Mouse (Mus musculus): Measurements from ENCODE around the gene Gm19345.

Gene Gm19345

DNA sequence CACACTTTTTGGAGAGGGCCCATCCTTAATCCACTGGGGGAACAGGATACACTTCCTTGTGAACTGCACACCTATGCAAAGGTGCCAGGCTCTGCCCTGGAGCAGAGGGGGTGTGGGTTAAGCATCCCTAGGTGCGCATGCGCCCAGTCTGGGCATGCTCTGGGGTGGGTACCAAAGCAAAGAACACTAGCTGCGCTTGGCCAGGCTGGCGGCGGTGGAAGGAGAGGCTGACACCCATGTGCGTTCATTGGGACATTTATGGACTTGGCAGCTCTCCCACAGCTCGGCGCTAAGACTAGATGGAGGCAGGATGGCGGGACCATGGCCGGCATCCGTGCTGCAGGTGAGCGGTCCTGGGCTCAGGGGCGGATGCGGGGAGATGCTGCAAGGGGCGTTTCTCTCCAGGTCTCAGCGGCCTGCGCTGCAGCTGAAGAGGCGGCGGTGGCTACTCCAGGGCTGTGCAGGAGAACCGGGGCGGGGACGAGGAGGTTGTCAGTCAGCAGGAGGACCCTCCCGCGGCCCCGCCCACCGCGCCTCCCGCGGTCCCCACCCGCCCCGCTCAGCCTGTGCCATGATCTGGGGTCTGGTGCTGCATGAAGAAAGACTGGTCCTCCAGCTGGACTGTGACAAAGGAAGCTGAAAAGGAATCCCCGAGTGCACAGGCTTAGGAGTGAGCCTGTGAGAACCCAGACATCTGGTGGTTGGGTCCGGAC, at the start of gene Gm19345:
TSS of gene Gm19345 (plus strand) at position 146 of the 713 bp plus-strand sequence.
- DNase-seq (ENCODE audit: low read depth, low spot score): no peak

DNA sequence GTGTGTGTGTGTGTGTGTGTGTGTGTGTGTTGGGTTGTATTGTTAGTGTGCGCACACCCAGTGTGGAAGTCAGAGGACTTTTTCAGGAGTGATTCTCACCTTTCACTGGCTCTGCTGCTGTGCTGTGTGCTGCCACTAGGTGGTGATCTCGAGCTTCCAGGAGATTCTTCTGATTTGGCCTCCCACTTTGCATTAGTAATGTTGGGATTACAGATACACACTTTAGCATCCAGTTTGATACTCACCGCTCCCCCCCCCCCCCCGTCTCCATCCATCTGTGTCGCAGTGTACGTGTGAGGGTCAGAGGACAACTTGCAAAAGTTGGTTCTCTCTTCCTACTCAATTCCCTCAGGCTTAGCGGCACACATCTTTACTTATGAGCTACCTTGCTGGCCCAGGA, 48.8 kb upstream of the Gm19345 start:
- peak; percentile 71 for DNase-seq (ENCODE audit: low read depth, low spot score)

DNA sequence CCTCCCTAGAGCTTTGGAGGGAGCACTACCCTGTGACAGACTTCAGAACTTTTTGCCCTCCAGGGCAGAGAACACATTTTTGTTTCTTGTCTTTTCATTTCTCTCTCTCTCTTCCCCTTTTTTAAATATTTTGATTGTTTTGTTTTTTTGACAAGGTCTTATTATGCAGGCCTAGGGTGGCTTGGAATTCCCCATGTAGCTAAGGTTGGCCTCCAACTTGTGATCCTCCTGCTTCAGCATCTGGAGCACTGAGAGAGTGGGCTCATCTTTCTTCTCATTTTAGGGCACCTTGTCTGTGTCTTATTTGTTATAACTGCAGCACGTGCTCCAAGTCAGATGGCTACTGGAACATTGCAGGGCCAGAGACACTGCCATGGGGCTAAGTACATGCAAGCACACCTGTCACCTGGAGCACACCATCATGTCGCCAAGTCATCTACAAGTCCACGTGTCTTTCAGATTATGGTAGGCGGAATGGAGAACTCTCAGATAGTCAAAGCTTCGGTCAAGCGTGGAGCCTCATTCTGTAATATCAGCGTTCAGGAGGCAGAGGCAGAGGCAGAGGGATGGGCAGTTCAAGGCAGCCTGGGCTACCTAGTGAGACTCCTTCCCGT, 45.3 kb upstream of the Gm19345 start:
- DNase-seq (ENCODE audit: low read depth, low spot score): no peak

DNA sequence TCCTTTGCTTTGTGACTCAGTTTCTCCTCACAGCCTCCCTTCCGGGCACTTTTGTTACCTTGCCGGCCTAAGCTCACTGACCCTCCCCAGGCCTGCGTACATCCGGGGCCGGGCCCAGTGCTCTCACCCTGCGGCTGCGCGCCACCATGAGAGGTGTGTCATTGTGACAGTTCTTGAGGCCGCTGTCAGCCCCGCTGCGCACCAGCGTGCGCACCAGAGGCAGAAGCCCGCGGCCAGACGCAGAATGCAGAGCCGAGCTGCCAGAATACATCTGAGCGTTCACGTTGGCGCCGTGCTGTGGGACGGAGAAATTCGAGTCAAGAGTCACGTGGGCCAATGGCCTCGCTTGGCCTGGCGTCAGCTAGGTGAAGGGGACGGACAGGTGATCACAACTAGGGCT, 42.4 kb upstream of the Gm19345 start:
- no peak for DNase-seq (ENCODE audit: low read depth, low spot score)

DNA sequence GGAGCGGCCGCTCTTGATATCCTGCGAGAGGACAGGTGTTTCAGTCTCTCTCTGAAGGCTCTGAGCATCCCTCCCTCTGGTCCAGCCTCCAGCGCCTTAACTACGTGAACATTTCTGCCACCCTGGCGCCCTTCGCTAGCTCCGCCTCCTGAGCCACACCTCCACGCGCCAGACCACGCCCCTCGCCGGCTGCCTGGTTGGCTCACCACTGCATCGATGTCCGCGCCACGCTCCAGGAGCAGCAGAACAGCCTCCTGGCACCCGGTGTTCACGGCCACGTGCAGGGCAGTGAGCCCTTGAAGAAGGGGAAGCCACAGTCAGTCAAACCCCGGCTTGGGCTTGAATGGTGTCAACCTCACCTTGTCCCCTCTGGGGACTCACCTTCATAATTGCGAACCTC, 40.7 kb upstream of the Gm19345 start:
- no peak for DNase-seq (ENCODE audit: low read depth, low spot score)

DNA sequence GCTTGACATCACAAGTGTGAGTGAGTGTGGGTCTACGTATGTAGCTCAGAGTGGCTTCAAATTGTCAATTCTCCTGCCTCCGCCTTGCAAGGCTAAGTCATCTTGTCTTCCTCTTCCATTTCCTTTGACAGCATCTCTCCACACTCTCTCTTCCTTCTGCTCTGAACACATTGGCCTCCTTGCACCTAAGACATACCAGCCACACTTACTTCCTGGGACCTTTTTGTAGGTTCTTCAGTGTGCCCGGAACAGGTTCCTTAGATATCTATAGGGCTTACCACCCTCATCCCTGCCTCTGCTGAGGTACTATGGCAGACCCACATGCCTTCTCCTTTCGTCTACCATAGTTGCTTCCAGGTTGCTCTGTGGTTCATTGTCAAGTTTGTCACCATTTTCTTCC, 38.6 kb upstream of the Gm19345 start:
- no peak for DNase-seq (ENCODE audit: low read depth, low spot score)

DNA sequence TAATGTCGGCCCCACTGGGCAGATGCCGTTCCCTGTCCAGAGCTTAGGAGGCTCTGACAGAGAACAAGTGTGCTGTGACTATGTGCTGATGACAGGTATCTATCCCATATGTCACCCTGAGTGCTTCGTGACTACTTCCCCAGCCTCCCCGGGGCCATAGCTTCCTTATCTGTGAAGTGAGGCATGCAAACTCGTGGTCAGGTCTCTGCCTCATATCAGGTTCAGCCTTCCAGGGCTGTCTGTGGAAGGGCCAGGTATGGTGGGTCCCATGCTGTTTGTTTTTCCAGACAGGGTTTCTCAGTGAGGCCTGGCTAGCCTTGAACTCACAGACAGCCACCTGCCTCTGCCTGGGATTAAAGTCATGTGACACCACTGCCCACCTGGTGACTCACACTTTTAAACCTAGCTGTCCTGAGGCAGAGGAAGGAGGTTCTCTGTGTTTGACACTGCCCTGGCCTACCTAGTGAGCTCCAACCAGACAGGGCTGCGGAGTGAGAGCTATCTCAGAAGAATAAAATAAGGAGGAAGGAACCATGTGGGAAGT, 38.2 kb upstream of the Gm19345 start:
- no peak for DNase-seq (ENCODE audit: low read depth, low spot score)

DNA sequence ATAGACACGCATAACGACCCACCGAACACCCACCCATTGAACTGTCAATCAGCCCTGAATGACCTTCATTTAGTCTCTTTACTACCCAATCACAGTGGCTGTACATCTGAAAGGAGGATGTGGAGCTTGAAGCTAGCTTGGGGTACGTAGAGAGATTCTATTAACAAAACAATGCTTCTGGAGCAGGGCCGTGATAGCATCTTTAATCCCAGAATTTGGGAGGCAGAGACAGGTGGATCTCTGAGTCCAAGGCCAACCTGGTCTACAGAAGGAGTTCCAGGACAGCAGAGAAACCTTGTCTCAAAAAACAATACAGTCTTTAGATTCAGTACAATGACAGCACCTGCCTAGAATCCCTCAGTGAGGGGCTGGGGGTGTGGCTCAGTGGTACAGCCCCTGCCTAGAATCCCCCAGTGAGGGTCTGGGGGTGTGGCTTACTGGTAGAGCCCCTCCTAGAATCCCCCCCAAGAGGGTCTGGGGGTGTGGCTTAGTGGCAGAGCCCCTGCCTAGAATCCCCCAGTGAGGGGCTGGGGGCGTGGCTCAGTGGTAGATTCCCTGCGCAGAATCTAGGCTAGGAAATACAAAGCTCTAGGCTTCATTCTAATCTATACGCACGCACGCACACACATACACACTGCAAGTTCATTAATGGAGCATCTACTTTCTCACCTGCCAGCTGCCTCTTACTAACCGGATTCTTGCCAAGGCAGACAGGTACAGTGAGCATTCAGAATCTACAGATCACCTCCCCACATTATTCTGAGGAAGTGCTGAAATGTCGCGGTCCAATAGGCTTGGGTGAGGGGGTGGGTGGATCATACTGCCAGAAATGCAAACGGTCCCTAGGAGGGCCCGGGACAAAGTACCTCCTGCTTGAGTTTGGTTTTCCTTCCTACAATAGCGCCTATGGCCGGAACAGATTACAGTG, 36.2 kb upstream of the Gm19345 start:
- DNase-seq (ENCODE audit: low read depth, low spot score): no peak

DNA sequence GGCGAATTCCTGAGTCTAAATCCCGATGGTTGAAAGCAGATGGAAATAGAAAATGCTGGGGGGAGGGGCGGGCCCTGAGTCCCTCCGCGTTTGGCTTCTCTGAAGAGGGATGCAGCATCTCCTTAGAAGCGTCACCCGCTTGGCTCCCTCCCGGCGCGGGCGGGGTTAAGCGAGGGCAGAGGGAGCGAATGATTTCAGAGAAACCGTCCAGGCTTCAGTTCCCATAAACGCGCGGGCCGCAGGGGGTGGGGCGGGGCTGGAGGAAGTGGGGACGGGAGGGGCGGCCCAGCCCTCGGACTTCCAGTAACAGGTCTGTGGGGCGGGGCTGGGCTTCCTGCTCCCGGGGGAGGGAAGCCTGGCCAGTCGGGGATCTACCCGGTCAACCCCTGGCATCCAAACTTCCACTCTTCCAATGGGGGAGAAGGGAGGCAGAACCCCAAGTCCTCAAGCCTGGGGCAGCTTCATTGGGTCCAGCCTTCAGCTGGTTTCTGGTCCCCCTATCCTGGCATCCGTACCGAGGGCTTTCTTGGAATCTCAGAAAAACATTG, 35.5 kb upstream of the Gm19345 start:
- DNase-seq (ENCODE audit: low read depth, low spot score): peak; percentile 85

DNA sequence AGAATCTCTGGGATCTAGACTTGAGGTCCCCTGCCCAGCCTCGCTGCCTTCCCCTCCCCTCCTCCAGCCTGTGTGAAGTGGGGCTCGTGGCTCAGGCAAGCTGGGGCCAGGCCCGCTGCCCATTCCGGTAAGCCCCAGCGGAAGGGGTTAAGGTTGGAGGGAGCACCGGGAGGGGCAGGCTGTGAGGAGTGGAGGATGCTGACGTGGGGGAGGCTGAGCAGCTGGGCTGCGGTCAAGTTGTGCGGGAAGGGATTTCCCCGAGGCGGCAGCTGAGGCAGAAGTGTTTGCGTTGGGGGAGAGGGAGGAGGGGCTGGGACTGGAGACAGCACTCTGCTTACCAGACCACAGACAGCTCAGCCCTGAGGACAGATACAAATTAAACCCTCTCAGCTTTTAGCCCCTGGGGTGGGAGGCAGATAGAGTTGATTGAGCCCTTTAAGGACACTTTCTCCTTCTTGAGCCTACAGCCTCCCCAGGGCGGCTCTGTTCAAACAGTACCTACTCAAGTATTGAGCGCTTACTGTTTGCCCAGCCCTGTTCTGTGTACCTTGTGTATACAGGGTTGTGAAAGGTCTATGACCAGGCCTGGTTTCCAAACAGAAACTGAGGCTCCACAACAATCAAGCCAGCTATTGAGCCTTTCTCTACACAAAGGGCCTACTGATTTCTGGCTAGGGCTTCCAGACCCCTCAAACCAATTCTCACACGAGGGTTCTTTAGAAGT, 34.3 kb upstream of the Gm19345 start:
- DNase-seq (ENCODE audit: low read depth, low spot score): peak; percentile 86

DNA sequence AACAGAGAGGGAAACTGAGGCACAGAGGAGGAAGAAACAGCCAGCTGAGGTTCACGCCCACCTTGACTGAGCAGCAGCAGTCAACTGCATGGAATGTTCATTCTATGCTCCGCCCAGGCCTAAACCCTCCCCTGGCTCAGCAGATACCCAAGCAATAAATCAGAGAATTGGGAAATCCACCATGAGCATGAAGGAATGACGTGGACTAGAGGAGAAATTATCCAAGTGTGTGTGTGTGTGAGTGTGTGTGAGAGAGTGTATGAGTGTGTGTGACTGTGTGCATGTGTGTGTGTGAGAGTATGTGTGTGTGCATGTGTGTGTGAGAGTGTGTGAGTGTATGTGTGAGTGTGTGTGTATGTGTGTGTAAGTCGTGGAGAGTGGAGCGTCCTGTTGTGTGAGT, 33.4 kb upstream of the Gm19345 start:
- peak; percentile 87 for DNase-seq (ENCODE audit: low read depth, low spot score)

DNA sequence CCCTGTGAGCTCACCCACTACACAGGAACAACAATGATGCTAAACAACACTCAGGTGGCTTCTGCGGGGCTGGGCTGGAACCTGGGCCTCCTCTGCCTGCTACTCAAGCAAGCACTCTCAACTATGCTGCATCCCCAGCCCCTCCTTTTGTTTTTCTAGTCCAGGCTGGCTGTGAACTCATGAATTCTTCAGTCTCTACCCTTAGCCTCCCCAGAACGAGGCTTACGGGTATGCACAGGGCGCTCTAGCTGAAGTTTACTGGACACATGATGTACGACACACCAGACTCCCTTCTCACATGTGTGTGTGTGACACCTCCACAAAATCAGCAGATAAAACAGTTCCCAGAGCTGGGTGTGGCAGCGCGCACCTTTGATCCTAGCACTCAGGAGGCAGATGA, 32.9 kb upstream of the Gm19345 start:
- no peak for DNase-seq (ENCODE audit: low read depth, low spot score)

DNA sequence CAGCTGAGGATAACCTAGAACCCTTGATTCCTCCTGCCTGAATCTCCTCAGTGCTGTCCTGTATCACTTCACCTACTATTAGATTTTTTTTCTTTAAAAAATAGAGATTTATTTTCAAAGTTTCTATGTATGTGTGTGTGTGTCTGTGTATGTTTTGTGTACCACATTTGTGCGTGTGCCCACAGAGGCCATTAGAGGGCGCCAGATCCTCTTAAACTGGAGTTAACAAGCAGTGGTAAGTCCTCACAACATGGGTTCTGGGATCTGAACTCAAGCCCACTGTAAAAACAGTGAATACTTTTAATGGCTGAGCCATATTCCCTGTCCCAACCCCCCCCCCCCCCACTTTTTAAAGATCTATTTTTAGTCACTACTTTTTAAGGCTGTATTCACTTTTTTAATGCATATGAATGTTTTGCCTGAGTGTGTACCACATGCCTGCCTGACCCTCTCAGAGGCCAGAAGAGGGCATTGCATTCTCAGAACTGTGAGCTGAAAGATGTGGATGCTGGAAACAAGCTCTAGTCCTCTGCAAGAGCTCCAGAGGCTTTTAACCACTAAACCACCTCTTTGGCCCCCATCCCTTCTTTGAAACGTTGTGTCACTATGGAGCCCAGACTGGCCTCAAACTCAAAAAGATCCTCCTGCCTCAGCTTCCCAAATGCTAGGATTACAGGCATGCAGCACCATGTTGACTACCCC, 31.3 kb upstream of the Gm19345 start:
- no peak for DNase-seq (ENCODE audit: low read depth, low spot score)

DNA sequence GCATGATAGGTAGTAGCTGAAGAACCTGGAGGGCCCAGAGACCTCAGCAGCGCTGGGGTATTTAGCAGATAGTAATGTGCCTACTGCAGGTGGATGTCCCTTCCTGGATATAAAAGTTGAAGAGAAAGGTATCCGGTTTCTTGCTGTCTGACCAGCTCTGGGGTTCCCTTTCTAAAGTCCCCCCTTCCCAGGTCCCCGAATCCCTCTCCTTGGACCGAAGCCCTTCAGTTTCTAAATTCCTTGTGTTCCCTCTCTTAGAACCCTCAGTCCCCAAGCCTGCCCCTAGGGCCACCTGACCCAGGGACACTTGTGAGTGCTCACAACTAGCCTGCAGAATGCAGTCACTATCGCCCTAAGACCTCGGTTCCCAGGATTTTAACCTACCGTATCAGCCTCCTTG, 30.2 kb upstream of the Gm19345 start:
- DNase-seq (ENCODE audit: low read depth, low spot score): no peak

DNA sequence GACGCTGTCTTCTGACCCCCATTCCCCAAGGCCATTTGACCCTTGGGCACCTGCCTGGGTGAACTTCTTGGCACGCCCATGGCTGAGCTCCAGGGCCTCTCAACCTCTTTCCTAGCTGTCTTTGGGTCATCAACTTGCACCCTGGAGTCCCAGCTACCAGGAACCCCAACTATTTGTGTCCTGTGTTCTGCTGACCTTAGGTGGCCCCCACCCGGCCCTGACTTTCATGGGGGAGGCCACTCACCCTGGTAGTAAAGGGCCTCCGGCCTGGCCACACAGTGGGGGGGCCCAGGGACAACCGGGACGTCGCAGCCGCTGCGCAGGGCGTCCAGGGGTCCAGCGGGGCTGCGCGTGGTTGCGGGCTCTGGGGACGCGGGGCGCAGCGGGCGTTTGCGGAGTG, 29.6 kb upstream of the Gm19345 start:
- DNase-seq (ENCODE audit: low read depth, low spot score): no peak

DNA sequence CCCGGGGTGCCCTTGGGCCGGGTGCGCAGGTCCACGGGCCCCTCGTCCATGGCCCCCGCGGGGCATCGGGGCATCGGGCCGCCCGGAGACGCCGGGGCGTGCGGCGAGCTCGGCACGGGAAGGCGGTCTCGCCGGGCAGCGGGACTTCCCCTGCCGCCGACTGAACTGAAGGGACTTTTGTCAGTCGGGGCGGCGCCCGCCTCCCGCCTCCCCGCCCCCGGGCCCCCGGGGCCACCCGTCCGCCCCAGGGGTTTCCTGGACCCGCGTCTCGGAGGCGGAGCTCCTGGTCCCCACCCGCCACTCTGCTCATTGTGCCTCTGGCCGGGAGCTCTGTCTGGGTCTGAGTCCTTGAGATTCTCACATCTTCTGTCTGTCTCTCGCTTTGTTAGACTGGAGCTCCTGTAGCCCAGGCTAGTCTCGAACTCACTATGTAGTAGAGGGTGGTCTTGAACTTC, 29.2 kb upstream of the Gm19345 start, which contains the start of gene Bcl3:
TSS of gene Bcl3 (minus strand) at position 167 of the 455 bp plus-strand sequence.
- no peak for DNase-seq (ENCODE audit: low read depth, low spot score)

DNA sequence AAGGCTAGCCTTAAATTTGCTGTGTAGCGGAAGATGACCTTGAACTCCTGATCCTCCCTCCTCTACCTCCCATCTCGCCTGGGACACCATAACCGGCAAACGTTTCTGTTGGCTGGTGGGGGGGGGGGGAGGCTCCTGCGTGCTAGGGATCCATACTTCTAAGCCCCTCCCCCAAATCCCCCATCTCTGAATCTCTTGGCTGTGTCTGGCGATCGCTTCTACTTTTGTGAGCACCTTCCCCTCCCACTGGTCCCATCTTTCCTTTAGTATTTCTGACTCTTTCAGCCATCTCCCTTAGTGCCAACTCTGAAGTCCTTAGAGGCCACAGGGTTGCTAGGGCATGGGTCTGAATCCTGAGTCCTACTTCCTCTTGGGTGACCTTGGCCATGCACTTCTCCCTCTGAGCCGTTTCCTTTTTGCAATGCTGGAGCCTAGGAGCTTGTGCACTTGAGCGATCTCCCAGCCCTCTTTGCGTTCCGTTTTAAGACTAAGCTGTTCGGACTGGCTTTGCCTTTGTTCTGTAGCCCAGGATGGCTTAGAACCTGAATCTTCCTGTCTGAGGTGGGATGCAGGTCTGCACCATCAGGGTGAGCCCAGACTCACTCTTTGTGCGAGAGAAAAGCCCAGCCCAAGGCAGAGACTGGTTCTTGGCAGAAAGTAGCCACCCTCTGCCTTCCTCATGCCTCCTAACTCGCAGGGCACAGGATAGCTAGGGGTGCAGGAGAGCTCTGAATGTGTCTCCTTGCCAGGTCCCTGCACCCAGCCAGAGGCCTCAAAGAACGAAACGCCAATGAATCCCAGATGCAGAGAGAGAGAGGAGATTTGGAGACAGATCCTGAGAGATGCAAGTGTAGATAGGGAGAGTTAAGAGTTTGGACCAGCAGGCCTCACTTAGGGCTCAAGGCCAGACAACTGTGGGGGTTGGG, 28.3 kb upstream of the Gm19345 start:
- no peak for DNase-seq (ENCODE audit: low read depth, low spot score)

DNA sequence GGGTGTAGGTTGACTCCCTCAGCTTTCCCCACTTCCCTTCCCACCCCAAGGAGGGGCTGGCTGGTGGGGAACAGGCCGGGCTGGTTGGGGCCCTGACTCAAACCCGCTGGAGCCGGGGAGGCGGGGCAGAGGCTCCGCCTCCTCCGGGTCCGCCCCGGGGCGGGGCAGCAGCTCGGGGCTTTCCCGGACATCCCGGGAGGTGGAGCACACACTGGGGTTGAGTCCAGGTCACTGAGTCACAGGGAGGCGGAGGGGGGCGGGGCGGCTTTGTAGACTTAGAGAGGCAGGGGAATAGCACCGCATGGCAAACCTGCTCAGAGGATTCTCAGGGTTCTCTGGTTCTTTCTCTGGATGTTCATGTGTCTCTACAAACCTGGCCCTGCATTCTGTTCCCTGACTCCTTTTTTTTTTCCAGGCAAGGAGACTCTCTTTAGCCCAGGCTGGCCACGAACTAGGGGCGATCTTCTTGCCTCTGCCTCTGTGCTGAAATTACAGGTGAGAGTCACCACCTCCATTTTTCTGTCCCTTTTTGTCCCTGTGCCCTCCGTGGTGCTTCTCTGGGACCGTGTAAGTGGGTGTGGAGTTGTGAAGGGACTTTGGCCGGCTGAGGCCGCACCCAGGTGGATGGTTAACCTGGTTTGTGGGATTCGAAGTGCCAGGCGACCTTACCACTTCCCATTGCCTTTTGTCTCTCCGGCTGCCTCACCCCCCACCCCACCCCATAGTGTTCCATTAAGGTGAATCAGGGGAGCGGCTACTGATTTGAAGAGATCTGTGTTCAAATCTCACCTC, 27.4 kb upstream of the Gm19345 start:
- DNase-seq (ENCODE audit: low read depth, low spot score): peak; percentile 90

Data from 3T3-L1 (cell line).